Mouse (Mus musculus) forebrain, embryonic 11.5 days (tissue): ENCODE measurements around the gene Dpy19l3. TPM values are rescaled to one million over a fixed set of nuclear protein-coding genes. Genes with fewer than 3 reads are reported as not detected.

ENCODE experiments used
- ATAC-seq: fragments of 200-750 bp; cut with Nextera tagmentation; replicated peaks from 2 replicates; pipeline ENCODE4 v1.8.0; 2017; ENCODE audit warnings: moderate TSS enrichment; ENCODE audit not compliant: low FRiP score
- DNase-seq: peaks from one replicate; pipeline ENCODE4 v3.0.0-alpha.2; 2017; ENCODE audit warnings: low spot score
- H3K27ac ChIP-seq: fragments of 300-500 bp; sonication (generic); 2 replicates; pipeline ENCODE4 v1.5.1; 2014; ENCODE audit warnings: low read depth, low read length
- H3K27me3 ChIP-seq: fragments of 300-500 bp; sonication (generic); 2 replicates; pipeline ENCODE4 v1.6.1; 2014; ENCODE audit warnings: mild to moderate bottlenecking, low read length, mixed read lengths; ENCODE audit not compliant: control insufficient read depth, insufficient read depth
- H3K36me3 ChIP-seq: fragments of 300-500 bp; sonication (generic); 2 replicates; pipeline ENCODE4 v1.6.1; 2014; ENCODE audit warnings: mild to moderate bottlenecking, low read length, moderate library complexity, mixed read lengths; ENCODE audit not compliant: control insufficient read depth, insufficient read depth
- H3K4me1 ChIP-seq: fragments of 300-500 bp; sonication (generic); replicated peaks from 2 replicates; pipeline ENCODE4 v1.6.1; 2014; ENCODE audit warnings: low read length, mixed read lengths; ENCODE audit not compliant: control insufficient read depth, insufficient read depth
- H3K4me2 ChIP-seq: fragments of 300-500 bp; sonication (generic); 2 replicates; pipeline ENCODE4 v1.6.1; 2014; ENCODE audit warnings: low read depth, mild to moderate bottlenecking, low read length, moderate library complexity, mixed read lengths; ENCODE audit not compliant: severe bottlenecking
- H3K4me3 ChIP-seq: fragments of 300-500 bp; sonication (generic); 2 replicates; pipeline ENCODE4 v1.5.1; 2014; ENCODE audit warnings: low read depth, low read length
- H3K9ac ChIP-seq: fragments of 300-500 bp; sonication (generic); 2 replicates; pipeline ENCODE4 v1.6.1; 2014; ENCODE audit warnings: low read length
- H3K9me3 ChIP-seq: fragments of 300-500 bp; sonication (generic); 2 replicates; pipeline ENCODE4 v1.6.1; 2016; ENCODE audit warnings: low read length, mixed read lengths; ENCODE audit not compliant: control insufficient read depth
- WGBS: fragments of 180-500 bp; shearing (Covaris S2); extraction: QIAGEN DNeasy Blood & Tissue Kit; methylation state at CpG from one replicate; pipeline ENCODE4 v1.1.7; 2014; 5-methylcytosine and 5-hydroxymethylcytosine counted together
- polyA plus RNA-seq: library from polyadenylated mRNA; unstranded; fragments of >200 nt; fragmentation: Nextera tagmentation; extraction: Ambion mirVana; gene quantifications from 2 replicates; pipeline ENCODE4 v1.2.1, GENCODE M21; 2014

Dpy19l3 gene
- polyA plus RNA-seq, 1 experiment from 2014 or later: 36.7 TPM

- Histone ChIP-seq H3K9me3 (no peaks in the 10 kb centered on the region), H3K4me1 (no peaks in the 10 kb centered on the region), H3K9ac (no peak overlapping the region), H3K4me2 (no peak overlapping the region), H3K27ac (no peak overlapping the region), H3K27me3 (no peaks in the 10 kb centered on the region), H3K36me3 (peaks cover 24% of the 10 kb centered on the region), H3K4me3 (no peak overlapping the region)
- DNase-seq: no peak
- WGBS: 90% methylated on average over 8 of the region's 8 CpGs
- ATAC-seq: no peak
These were observed 35.9 kb upstream of the Dpy19l3 start for GRCm38 (mm10) chr7:35790201-35790600.

GRCm38 (mm10) chr7:35785579-35785978 lies 31.3 kb upstream of the Dpy19l3 start:
- H3K4me2 ChIP-seq: no peak overlapping the region
- no peak overlapping the region for H3K27ac ChIP-seq
- 90% methylated on average over 4 of the region's 4 CpGs for WGBS
- H3K4me3 ChIP-seq: no peak overlapping the region
- no peaks in the 10 kb centered on the region for H3K9me3 ChIP-seq
- DNase-seq (no peak), ATAC-seq (no peak)
- H3K36me3 ChIP-seq: peaks cover 11% of the 10 kb centered on the region
- H3K4me1 ChIP-seq: no peaks in the 10 kb centered on the region
- no peak overlapping the region for H3K9ac ChIP-seq
- no peaks in the 10 kb centered on the region for H3K27me3 ChIP-seq

GRCm38 (mm10) chr7:35782252-35782651 lies 28.0 kb upstream of the Dpy19l3 start:
- peaks cover 11% of the 10 kb centered on the region for H3K36me3 ChIP-seq
- ATAC-seq: no peak
- H3K9me3 ChIP-seq: no peaks in the 10 kb centered on the region
- H3K27ac ChIP-seq: no peak overlapping the region
- no peak overlapping the region for H3K4me3 ChIP-seq
- H3K27me3 ChIP-seq: no peaks in the 10 kb centered on the region
- H3K4me1 ChIP-seq: no peaks in the 10 kb centered on the region
- H3K4me2 ChIP-seq: no peak overlapping the region
- no peak overlapping the region for H3K9ac ChIP-seq
- DNase-seq: peak; percentile 35

GRCm38 (mm10) chr7:35774127-35774526 lies 19.9 kb upstream of the Dpy19l3 start:
- no peaks in the 10 kb centered on the region for H3K9me3 ChIP-seq
- H3K4me1 ChIP-seq: no peaks in the 10 kb centered on the region
- H3K4me3 ChIP-seq: no peak overlapping the region
- no peak overlapping the region for H3K27ac ChIP-seq
- peaks cover 11% of the 10 kb centered on the region; the same call in 1 of the 2 replicates for H3K36me3 ChIP-seq
- no peaks in the 10 kb centered on the region for H3K27me3 ChIP-seq
- WGBS: 91% methylated on average over 12 of the region's 12 CpGs
- DNase-seq (no peak), ATAC-seq (no peak)
- no peak overlapping the region for H3K4me2 ChIP-seq
- H3K9ac ChIP-seq: no peak overlapping the region

GRCm38 (mm10) chr7:35772347-35772746 lies 18.1 kb upstream of the Dpy19l3 start:
- H3K9ac ChIP-seq: no peak overlapping the region
- H3K27ac ChIP-seq: no peak overlapping the region
- no peaks in the 10 kb centered on the region for H3K9me3 ChIP-seq
- no peak for DNase-seq
- no peak overlapping the region for H3K4me2 ChIP-seq
- no peaks in the 10 kb centered on the region for H3K4me1 ChIP-seq
- WGBS: 93% methylated on average over 8 of the region's 8 CpGs
- no peaks in the 10 kb centered on the region for H3K27me3 ChIP-seq
- ATAC-seq: no peak
- H3K4me3 ChIP-seq: no peak overlapping the region
- peaks cover 7% of the 10 kb centered on the region; the same call in 1 of the 2 replicates for H3K36me3 ChIP-seq

- Histone ChIP-seq H3K27me3 (no peaks in the 10 kb centered on the region), H3K4me3 (no peak overlapping the region), H3K36me3 (peaks cover 7% of the 10 kb centered on the region; the same call in 1 of the 2 replicates), H3K9me3 (no peaks in the 10 kb centered on the region), H3K9ac (no peak overlapping the region), H3K27ac (no peak overlapping the region), H3K4me2 (no peak overlapping the region), H3K4me1 (no peaks in the 10 kb centered on the region)
- no peak for ATAC-seq
- DNase-seq: no peak
These were observed 16.9 kb upstream of the Dpy19l3 start for GRCm38 (mm10) chr7:35771106-35771505.

- H3K36me3 ChIP-seq: peaks cover 3% of the 10 kb centered on the region; the same call in 1 of the 2 replicates
- 90% methylated on average over 7 of the region's 7 CpGs for WGBS
- ATAC-seq (no peak), DNase-seq (no peak)
- no peak overlapping the region for H3K27ac ChIP-seq
- no peaks in the 10 kb centered on the region for H3K4me1 ChIP-seq
- H3K4me2 ChIP-seq: no peak overlapping the region
- H3K9me3 ChIP-seq: no peaks in the 10 kb centered on the region
- no peak overlapping the region for H3K4me3 ChIP-seq
- no peak overlapping the region for H3K9ac ChIP-seq
- no peaks in the 10 kb centered on the region for H3K27me3 ChIP-seq
These were observed 15.9 kb upstream of the Dpy19l3 start for GRCm38 (mm10) chr7:35770122-35770521.

- no peak for ATAC-seq
- no peaks in the 10 kb centered on the region for H3K36me3 ChIP-seq
- DNase-seq: no peak
- H3K4me3 ChIP-seq: no peak overlapping the region
- no peaks in the 10 kb centered on the region for H3K4me1 ChIP-seq
- H3K9ac ChIP-seq: no peak overlapping the region
- no peaks in the 10 kb centered on the region for H3K9me3 ChIP-seq
- H3K27me3 ChIP-seq: no peaks in the 10 kb centered on the region
- 91% methylated on average over 11 of the region's 11 CpGs for WGBS
- H3K4me2 ChIP-seq: no peak overlapping the region
- no peak overlapping the region for H3K27ac ChIP-seq
These were observed 10.2 kb upstream of the Dpy19l3 start for GRCm38 (mm10) chr7:35764461-35764860.

GRCm38 (mm10) chr7:35761801-35762200 lies 7.5 kb upstream of the Dpy19l3 start:
- H3K4me2 ChIP-seq: no peak overlapping the region
- no peak overlapping the region for H3K27ac ChIP-seq
- H3K27me3 ChIP-seq: no peaks in the 10 kb centered on the region
- H3K4me3 ChIP-seq: no peak overlapping the region
- no peaks in the 10 kb centered on the region for H3K36me3 ChIP-seq
- ATAC-seq: no peak
- WGBS: 62% methylated on average over 5 of the region's 5 CpGs
- DNase-seq: no peak
- no peaks in the 10 kb centered on the region for H3K9me3 ChIP-seq
- no peak overlapping the region for H3K9ac ChIP-seq
- no peaks in the 10 kb centered on the region for H3K4me1 ChIP-seq
